Mouse (Mus musculus) inflammation-experienced regulatory T-cells, adult 16 weeks (primary cell): ENCODE measurements around the gene Kif14. TPM values are rescaled to one million over a fixed set of nuclear protein-coding genes. Genes with fewer than 3 reads are reported as not detected.

Source experiments
- polyA plus RNA-seq: library from polyadenylated mRNA; unstranded; fragments of 100-300 nt; shearing (Covaris generic); gene quantifications from one replicate; pipeline ENCODE4 v1.2.1, GENCODE M21; 2017

Gene Kif14
- 1.7 TPM for polyA plus RNA-seq

GRCm38 (mm10) chr1:136466143-136466811 is at the start of gene Kif14:
Gene Kif14, plus strand, starts transcription at chr1:136466343.

Other genes with a start within 250 kb of the Kif14 start
- gene Inava, start 232.1 kb upstream of the Kif14 start, polyA plus RNA-seq, result not detected
- not detected for gene Gpr25, start 205.5 kb upstream of the Kif14 start, polyA plus RNA-seq
- gene Camsap2, start 120.2 kb upstream of the Kif14 start, polyA plus RNA-seq, result 2.6 TPM
- 18.9 TPM for gene Ddx59, start 51.1 kb upstream of the Kif14 start, polyA plus RNA-seq
- 30.5 TPM for gene Zfp281, start 158.6 kb downstream of the Kif14 start, polyA plus RNA-seq